Mouse (Mus musculus) CD4-positive, CD25-positive, alpha-beta regulatory T cell (primary cell): Measurements from ENCODE around the gene Crisp3. TPM values are rescaled to one million over a fixed set of nuclear protein-coding genes. Genes with fewer than 3 reads are reported as not detected.

ENCODE experiments used
- polyA plus RNA-seq: library from polyadenylated mRNA; unstranded; fragments of 100-300 nt; shearing (Covaris generic); gene quantifications from one replicate; pipeline ENCODE4 v1.2.1, GENCODE M21; 2017

Gene Crisp3
- polyA plus RNA-seq: 0.17 TPM

GRCm38 (mm10) chr17:40242135-40242534, at the start of gene Crisp3:
Gene Crisp3, minus strand, starts transcription at chr17:40242288.

GRCm38 (mm10) chr17:40208540-40208939, 33.5 kb downstream of the Crisp3 start, which contains the start of gene Pgk2:
Gene Pgk2, minus strand, starts transcription at chr17:40208640.

Other genes starting within 250 kb of the Crisp3 start
- gene AC192777.2, start 146.8 kb downstream of the Crisp3 start, polyA plus RNA-seq: not detected
- gene Pgk2, start 33.6 kb downstream of the Crisp3 start, polyA plus RNA-seq: 0.29 TPM
- gene Crisp1, start 76.9 kb upstream of the Crisp3 start, polyA plus RNA-seq: 2.3 TPM